Mouse (Mus musculus) hindbrain, embryonic 16.5 days (tissue): ENCODE measurements around the gene Gnb2. TPM values are rescaled to one million over a fixed set of nuclear protein-coding genes. Genes with fewer than 3 reads are reported as not detected.

Experiments
- ATAC-seq: fragments of 200-750 bp; cut with Nextera tagmentation; 2 replicates; pipeline ENCODE4 v1.8.0; 2017; ENCODE audit warnings: moderate TSS enrichment, moderate library complexity
- H3K27ac ChIP-seq: fragments of 300-500 bp; sonication (generic); 2 replicates; pipeline ENCODE4 v1.5.1; 2014; ENCODE audit warnings: low read depth, mild to moderate bottlenecking, control low read depth, low read length, moderate library complexity
- H3K27me3 ChIP-seq: fragments of 300-500 bp; sonication (generic); replicated peaks from 2 replicates; pipeline ENCODE4 v1.6.1; 2014; ENCODE audit warnings: low read length; ENCODE audit not compliant: control insufficient read depth, insufficient read depth
- H3K36me3 ChIP-seq: fragments of 300-500 bp; sonication (generic); 2 replicates; pipeline ENCODE4 v1.6.1; 2014; ENCODE audit warnings: mild to moderate bottlenecking, low read length, moderate library complexity, mixed read lengths; ENCODE audit not compliant: control insufficient read depth, insufficient read depth
- H3K4me1 ChIP-seq: fragments of 300-500 bp; sonication (generic); 2 replicates; pipeline ENCODE4 v1.6.1; 2014; ENCODE audit warnings: low read depth, low read length; ENCODE audit not compliant: control insufficient read depth, insufficient read depth
- H3K4me2 ChIP-seq: fragments of 300-500 bp; sonication (generic); 2 replicates; pipeline ENCODE4 v1.6.1; 2014; ENCODE audit warnings: mild to moderate bottlenecking, low read length, control low read depth, moderate library complexity
- H3K4me3 ChIP-seq: fragments of 300-500 bp; sonication (generic); 2 replicates; pipeline ENCODE4 v1.5.1; 2014; ENCODE audit warnings: mild to moderate bottlenecking, low read length, control low read depth, moderate library complexity
- H3K9ac ChIP-seq: fragments of 300-500 bp; sonication (generic); 2 replicates; pipeline ENCODE4 v1.6.1; 2014; ENCODE audit warnings: low read depth, mild to moderate bottlenecking, control low read depth, low read length, moderate library complexity
- H3K9me3 ChIP-seq: fragments of 300-500 bp; sonication (generic); 2 replicates; pipeline ENCODE4 v1.6.1; 2014; ENCODE audit warnings: mild to moderate bottlenecking, low read length, moderate library complexity; ENCODE audit not compliant: control insufficient read depth
- WGBS: fragments of 180-500 bp; shearing (Covaris S2); extraction: QIAGEN DNeasy Blood & Tissue Kit; methylation state at CpG from one replicate; pipeline ENCODE4 v1.1.7; 2014; 5-methylcytosine and 5-hydroxymethylcytosine counted together
- polyA plus RNA-seq: library from polyadenylated mRNA; unstranded; fragments of >200 nt; fragmentation: Nextera tagmentation; extraction: Ambion mirVana; gene quantifications from 2 replicates; pipeline ENCODE4 v1.2.1, GENCODE M21; 2015

The Gnb2 gene
- polyA plus RNA-seq, 1 experiment from 2014 or later = 521 TPM

DNA sequence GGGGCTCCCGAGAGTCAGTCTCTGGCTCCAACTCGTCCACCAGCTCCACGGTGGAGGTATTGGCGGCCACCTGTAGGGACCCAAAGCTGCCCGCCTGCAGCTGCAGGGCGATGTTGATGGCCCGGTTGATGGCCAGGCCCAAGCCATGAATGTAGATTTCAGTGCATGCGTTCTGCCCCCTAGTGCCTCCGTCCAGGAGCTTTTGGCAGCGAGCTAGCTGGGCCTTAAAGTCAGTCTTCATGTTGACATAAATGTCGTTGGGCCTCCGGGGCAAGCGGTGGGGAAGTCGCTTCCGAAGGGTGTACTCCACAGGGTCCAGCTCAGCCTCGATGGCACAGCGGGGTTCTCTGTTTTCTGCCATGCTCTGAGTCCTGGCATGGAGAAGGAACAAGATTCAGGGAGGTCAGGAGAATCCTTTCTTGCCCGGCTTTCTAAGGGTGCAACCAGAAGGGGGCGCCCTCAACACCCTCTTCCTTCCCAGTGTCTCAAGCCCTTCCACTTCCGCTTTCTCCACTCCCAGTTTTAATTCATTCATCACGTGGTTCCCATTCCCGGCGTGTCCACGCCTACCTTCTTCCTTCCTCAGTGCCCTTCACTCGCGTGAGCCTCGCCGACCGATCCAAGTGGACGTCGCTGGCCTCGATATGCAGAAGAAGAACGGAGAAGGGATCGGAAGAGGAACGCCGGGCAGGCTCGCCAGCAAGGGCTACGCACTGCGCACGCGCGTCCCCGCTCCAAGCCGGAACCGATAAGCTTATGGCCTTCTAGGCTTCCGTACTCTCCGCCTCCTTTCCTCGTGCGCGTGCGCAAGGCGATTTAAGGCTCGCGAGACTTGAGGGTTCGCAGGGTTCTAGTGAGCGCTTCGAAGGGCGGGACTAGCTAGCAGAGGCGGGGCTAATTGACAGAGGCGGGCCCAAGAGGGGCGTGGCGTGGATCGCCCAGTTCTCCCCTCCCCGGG, 31.3 kb downstream of the Gnb2 start, which contains the start of gene Pop7:
Gene Pop7 (minus strand): TSS at position 810 of the 958 bp plus-strand sequence.
- Histone ChIP-seq H3K9ac (peak within 1 kb of the TSS; percentile 84), H3K4me2 (peak within 1 kb of the TSS; percentile 65), H3K27me3 (no peaks in the 10 kb centered on the region), H3K36me3 (no peaks in the 10 kb centered on the region), H3K9me3 (no peaks in the 10 kb centered on the region), H3K27ac (peak within 1 kb of the TSS; percentile 98), H3K4me3 (peak within 1 kb of the TSS; percentile 68), H3K4me1 (peaks cover 12% of the 10 kb centered on the region)
- ATAC-seq = peak; percentile 96
- 3% methylated on average over 63 of the region's 64 CpGs for WGBS

DNA sequence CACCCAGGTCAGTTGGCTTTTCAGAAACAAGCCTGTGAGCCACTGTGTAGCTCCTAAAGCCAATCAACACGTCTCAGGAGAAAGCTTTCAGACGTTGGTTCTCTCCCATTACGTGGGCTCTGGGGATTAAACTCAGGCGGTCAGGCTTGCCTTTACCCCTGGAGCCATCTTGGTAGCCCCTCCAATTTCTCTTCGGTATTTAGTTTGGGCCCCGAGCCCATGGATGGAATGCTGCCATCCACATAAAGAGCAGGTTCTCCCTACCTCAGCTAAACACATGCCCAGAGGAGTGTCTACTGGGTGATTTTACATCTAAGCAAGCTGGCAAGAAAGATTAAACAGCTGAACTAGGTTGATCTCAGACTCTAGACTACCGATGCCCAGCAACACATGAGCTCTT, 33.1 kb downstream of the Gnb2 start:
- Histone ChIP-seq H3K27me3 (no peaks in the 10 kb centered on the region), H3K9ac (no peak overlapping the region), H3K9me3 (no peaks in the 10 kb centered on the region), H3K27ac (no peak overlapping the region), H3K36me3 (no peaks in the 10 kb centered on the region), H3K4me2 (no peak overlapping the region), H3K4me1 (peaks cover 12% of the 10 kb centered on the region), H3K4me3 (no peak overlapping the region)
- ATAC-seq = no peak
- 93% methylated on average over 7 of the region's 7 CpGs for WGBS

- H3K4me1 ChIP-seq = no peaks in the 10 kb centered on the region
- H3K4me2 ChIP-seq = no peak overlapping the region
- 70% methylated on average over 13 of the region's 13 CpGs for WGBS
- no peaks in the 10 kb centered on the region for H3K36me3 ChIP-seq
- H3K27ac ChIP-seq = no peak overlapping the region
- H3K27me3 ChIP-seq = no peaks in the 10 kb centered on the region
- no peaks in the 10 kb centered on the region for H3K9me3 ChIP-seq
- ATAC-seq = no peak
- no peak overlapping the region for H3K4me3 ChIP-seq
- no peak overlapping the region for H3K9ac ChIP-seq
These were observed 39.5 kb downstream of the Gnb2 start for GRCm38 (mm10) chr5:137493831-137494230.

GRCm38 (mm10) chr5:137491559-137491958, 41.8 kb downstream of the Gnb2 start:
- H3K4me2 ChIP-seq = no peak overlapping the region
- H3K27ac ChIP-seq = no peak overlapping the region
- no peaks in the 10 kb centered on the region for H3K9me3 ChIP-seq
- 59% methylated on average over 4 of the region's 4 CpGs for WGBS
- no peaks in the 10 kb centered on the region for H3K36me3 ChIP-seq
- ATAC-seq = no peak
- no peak overlapping the region for H3K4me3 ChIP-seq
- no peak overlapping the region for H3K9ac ChIP-seq
- 0 out of 2 replicates have a peak, but pooled peaks cover 1% of the 10 kb centered on the region for H3K27me3 ChIP-seq
- no peaks in the 10 kb centered on the region for H3K4me1 ChIP-seq

DNA sequence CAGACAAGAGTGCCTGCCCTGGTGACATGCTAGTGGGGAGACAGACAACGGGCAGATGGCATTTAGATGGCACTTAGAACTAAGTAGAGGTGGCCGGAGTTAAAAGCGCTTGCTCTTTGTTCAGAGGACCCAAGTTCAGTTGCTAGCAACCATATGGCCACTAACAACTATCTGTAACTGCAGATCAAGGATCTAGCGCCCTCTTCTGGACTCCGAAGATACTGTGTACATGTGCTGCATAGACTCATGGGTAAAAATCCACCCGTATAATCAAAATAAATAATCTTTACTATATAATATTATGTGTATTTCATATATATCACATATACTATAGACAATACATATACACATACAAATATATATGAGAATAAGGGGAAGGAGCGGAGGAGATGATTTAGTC, 45.7 kb downstream of the Gnb2 start:
- H3K27ac ChIP-seq = no peak overlapping the region
- H3K9me3 ChIP-seq = no peaks in the 10 kb centered on the region
- no peak overlapping the region for H3K4me2 ChIP-seq
- WGBS = 89% methylated on average over 7 of the region's 7 CpGs
- peaks cover 15% of the 10 kb centered on the region for H3K27me3 ChIP-seq
- H3K36me3 ChIP-seq = no peaks in the 10 kb centered on the region
- peaks cover 9% of the 10 kb centered on the region for H3K4me1 ChIP-seq
- no peak for ATAC-seq
- no peak overlapping the region for H3K9ac ChIP-seq
- H3K4me3 ChIP-seq = no peak overlapping the region

GRCm38 (mm10) chr5:137485851-137486155, 47.5 kb downstream of the Gnb2 start:
- Histone ChIP-seq H3K27ac (no peak overlapping the region), H3K4me1 (peaks cover 9% of the 10 kb centered on the region), H3K4me2 (peak overlapping the region; percentile 35), H3K9me3 (no peaks in the 10 kb centered on the region), H3K9ac (peak overlapping the region; percentile 5; the same call in 1 of the 2 replicates), H3K36me3 (no peaks in the 10 kb centered on the region), H3K4me3 (peak overlapping the region; percentile 8), H3K27me3 (peaks cover 15% of the 10 kb centered on the region)
- under 1% methylated on average over 17 of the region's 17 CpGs for WGBS
- no peak for ATAC-seq

DNA sequence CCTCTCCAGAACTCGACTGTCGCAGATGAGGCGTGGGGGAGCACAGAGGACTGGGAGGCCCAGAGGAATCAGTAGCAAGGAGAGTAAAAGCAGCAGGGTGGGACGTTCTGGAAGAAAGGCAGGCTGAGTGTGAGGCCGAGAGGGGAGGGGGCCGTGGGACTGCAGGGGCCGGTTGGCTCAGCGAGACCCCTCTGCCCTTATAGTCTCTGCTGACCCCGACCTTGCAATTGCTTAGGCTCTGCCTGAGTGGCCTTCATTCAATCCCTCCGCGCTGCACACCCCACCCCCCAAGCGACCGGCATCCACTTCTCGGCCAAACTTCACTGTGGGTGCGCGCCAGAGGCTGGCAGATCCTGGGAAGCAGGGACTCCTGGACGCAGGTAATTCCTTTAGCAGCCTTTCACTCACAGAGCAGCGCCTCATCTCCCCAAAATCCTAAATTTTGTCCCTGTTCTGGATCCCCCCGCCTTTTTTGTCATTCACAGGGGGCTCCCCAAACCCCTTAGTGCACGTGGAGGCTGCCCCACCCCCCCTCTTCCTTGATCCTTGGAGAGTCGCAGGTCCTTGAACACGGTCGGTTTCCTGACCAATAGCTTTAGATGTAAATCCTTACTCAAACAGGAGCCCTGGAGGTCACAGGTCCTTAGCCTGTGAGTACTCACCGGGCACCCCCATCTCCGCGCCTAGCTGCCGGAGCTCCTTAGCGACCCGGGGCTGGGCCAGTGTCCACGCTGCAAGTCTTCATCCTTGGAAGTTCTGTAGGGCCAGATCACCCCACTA, 48.0 kb downstream of the Gnb2 start:
- peak overlapping the region; percentile 8; the same call in 1 of the 2 replicates for H3K4me3 ChIP-seq
- peak overlapping the region; percentile 5 for H3K9ac ChIP-seq
- peaks cover 15% of the 10 kb centered on the region for H3K27me3 ChIP-seq
- no peaks in the 10 kb centered on the region for H3K9me3 ChIP-seq
- H3K4me2 ChIP-seq = peak overlapping the region; percentile 35
- peaks cover 9% of the 10 kb centered on the region for H3K4me1 ChIP-seq
- ATAC-seq = no peak
- whole genome bisulfite sequencing = 4% methylated on average over 30 of the region's 30 CpGs
- H3K36me3 ChIP-seq = no peaks in the 10 kb centered on the region
- H3K27ac ChIP-seq = no peak overlapping the region

- no peak overlapping the region for H3K4me2 ChIP-seq
- no peak overlapping the region for H3K27ac ChIP-seq
- ATAC-seq = no peak
- WGBS = 14% methylated on average over 8 of the region's 8 CpGs
- H3K9ac ChIP-seq = no peak overlapping the region; the same call in 1 of the 2 replicates
- peaks cover 9% of the 10 kb centered on the region for H3K4me1 ChIP-seq
- H3K9me3 ChIP-seq = no peaks in the 10 kb centered on the region
- no peaks in the 10 kb centered on the region for H3K36me3 ChIP-seq
- H3K4me3 ChIP-seq = no peak overlapping the region
- H3K27me3 ChIP-seq = peaks cover 15% of the 10 kb centered on the region
These were observed 51.4 kb downstream of the Gnb2 start for GRCm38 (mm10) chr5:137481897-137482296.

DNA sequence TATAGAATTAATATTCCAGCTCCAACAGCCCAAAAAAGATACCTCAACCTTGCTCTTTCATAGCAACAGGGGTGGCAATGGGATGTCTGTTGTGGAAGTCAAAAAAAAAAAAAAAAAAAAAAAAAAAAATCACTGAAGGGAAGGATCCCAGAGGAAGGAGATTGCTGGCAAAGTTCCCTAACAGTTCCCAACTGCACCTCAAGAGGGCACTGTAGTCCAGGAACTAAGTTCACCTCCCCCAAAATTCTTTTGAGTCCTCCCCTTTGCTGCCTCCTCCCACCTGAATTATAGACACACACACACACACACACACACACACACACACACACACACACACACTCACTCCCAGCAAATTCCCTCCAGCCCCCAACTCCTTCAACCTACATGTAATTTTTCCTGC, 52.2 kb downstream of the Gnb2 start:
- Histone ChIP-seq H3K27ac (no peak overlapping the region), H3K4me2 (no peak overlapping the region), H3K36me3 (no peaks in the 10 kb centered on the region), H3K4me1 (peaks cover 9% of the 10 kb centered on the region), H3K4me3 (no peak overlapping the region), H3K27me3 (peaks cover 13% of the 10 kb centered on the region), H3K9ac (no peak overlapping the region), H3K9me3 (no peaks in the 10 kb centered on the region)
- no peak for ATAC-seq
